Mouse (Mus musculus): ENCODE results near the gene D430019H16Rik. TPM values are rescaled to one million over a fixed set of nuclear protein-coding genes. Genes with fewer than 3 reads are reported as not detected.

D430019H16Rik gene
- 13.5 and 13.8 TPM in 2 replicates for polyA plus RNA-seq (2015; fragmentation: Nextera tagmentation; extraction: Ambion mirVana)

DNA sequence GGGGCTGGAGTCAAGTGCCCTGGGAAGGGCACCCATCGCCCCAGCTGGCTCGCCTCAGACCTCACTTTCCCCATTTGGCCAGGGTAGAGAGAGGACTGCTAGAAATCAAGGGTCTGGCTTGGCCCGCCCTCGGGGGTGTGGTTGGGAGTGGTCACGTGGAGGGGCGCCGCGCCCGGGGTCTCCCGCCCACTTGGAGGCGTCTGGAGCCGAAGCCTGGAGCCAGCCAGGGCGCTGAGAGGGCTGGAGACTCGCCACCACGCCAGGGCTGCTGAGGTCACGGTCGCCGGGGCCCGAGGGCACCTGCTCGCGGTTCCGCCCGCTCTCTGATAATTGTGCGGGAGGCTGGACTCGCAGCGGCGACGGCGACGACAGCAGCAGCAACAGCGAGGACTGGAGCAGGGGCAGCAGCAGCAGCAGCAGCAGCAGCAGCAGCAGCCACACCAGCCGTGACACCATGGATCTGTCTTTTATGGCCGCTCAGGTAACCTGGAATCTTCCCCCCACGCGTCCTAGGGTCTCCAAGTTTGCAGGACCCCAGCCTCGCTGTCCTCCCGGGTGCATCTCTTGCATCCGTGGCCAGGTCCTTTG is at the start of gene D430019H16Rik:
Gene D430019H16Rik, plus strand, starts transcription at position 187 of the 588 bp plus-strand sequence.
- Histone ChIP-seq H3K9me3 (no peaks in the 10 kb centered on the region), H3K27me3 (no peaks in the 10 kb centered on the region), H3K36me3 (no peaks in the 10 kb centered on the region), H3K4me2 (replicated peaks) (peak within 1 kb of the TSS; percentile 61), H3K4me1 (peaks cover 43% of the 10 kb centered on the region), H3K27ac (replicated peaks) (peak within 1 kb of the TSS; percentile 84), H3K9ac (replicated peaks) (peak within 1 kb of the TSS; percentile 93), H3K4me3 (peak within 1 kb of the TSS; percentile 93)
- under 1% methylated on average over 31 of the region's 38 CpGs for WGBS
- peak; percentile 90 for ATAC-seq (replicated peaks)

DNA sequence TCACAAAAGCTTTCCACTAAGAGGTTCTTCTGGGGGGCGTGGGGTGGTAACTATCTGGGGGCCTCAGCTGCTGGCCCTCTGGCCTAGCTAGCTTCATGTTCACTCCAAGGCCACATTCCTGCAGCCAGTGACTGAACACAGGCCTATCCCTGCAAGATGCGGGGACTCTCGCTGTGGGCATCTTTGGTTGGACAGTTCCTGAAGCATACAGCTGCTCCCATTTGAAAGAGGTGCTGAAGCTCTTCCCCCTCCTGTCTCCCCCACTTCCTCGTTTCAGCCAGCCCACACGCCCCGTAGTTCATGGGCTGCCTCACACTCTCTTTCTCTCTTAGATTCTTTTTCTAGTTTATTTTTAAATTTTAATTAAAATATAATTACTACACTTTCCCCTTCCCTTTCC is 47.6 kb upstream of the D430019H16Rik start:
- no peaks in the 10 kb centered on the region for H3K36me3 ChIP-seq
- H3K9me3 ChIP-seq: no peaks in the 10 kb centered on the region
- H3K9ac ChIP-seq (replicated peaks): no peak overlapping the region
- no peaks in the 10 kb centered on the region for H3K4me1 ChIP-seq
- H3K4me2 ChIP-seq (replicated peaks): no peak overlapping the region
- H3K27me3 ChIP-seq: no peaks in the 10 kb centered on the region
- no peak overlapping the region for H3K27ac ChIP-seq (replicated peaks)
- 80% methylated on average over 6 of the region's 6 CpGs for whole genome bisulfite sequencing
- no peak for ATAC-seq (replicated peaks)
- H3K4me3 ChIP-seq: no peak overlapping the region

DNA sequence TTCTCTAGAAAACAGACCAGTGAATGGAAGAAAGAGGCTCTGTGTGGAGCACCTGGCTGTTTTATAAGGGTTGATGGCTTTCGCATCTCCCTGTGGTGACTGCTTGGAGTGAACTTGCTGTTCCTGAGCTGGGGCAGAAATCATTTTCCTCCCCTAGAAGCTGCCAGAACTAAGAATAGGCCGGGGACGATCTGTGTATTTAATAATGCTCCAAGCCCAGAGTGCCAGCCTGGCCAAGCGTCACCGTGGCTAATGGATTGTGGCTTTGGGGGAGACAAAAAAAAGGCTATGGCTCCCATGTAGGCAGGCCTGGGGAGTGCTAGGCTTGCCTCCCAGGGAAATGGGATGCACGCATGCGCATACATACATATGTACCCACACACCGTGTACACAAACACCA is 39.7 kb upstream of the D430019H16Rik start:
- H3K9me3 ChIP-seq: no peaks in the 10 kb centered on the region
- H3K4me3 ChIP-seq: no peak overlapping the region
- no peak overlapping the region for H3K27ac ChIP-seq (replicated peaks)
- no peak overlapping the region for H3K4me2 ChIP-seq (replicated peaks)
- H3K9ac ChIP-seq (replicated peaks): no peak overlapping the region
- H3K27me3 ChIP-seq: no peaks in the 10 kb centered on the region
- 87% methylated on average over 8 of the region's 8 CpGs for WGBS
- no peak for ATAC-seq (replicated peaks)
- H3K4me1 ChIP-seq: no peaks in the 10 kb centered on the region
- no peaks in the 10 kb centered on the region for H3K36me3 ChIP-seq

DNA sequence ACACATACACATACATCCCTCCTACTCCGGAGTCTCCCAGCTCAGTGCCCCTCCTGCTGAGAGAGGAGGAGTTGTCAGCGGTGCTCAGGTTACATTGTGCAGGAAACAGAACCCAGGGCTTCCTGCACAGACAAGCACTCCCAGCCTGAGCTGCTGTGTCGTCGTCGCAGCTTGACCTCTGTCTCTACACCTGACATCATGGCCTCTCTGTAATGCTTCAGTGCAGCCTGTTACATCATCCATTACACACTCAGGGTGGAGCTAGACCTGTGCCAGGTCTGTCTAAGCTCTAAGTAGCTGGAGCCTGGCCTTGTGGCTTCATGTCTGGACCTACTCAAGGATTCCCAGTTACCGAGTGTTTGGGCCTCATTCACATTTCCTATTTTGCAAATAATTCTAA is 33.2 kb upstream of the D430019H16Rik start:
- no peaks in the 10 kb centered on the region for H3K36me3 ChIP-seq
- no peak overlapping the region for H3K27ac ChIP-seq (replicated peaks)
- no peaks in the 10 kb centered on the region for H3K27me3 ChIP-seq
- H3K9ac ChIP-seq (replicated peaks): no peak overlapping the region
- no peaks in the 10 kb centered on the region for H3K9me3 ChIP-seq
- ATAC-seq (replicated peaks): no peak
- H3K4me2 ChIP-seq (replicated peaks): no peak overlapping the region
- H3K4me3 ChIP-seq: no peak overlapping the region
- H3K4me1 ChIP-seq: no peaks in the 10 kb centered on the region
- 51% methylated on average over 6 of the region's 6 CpGs for WGBS

DNA sequence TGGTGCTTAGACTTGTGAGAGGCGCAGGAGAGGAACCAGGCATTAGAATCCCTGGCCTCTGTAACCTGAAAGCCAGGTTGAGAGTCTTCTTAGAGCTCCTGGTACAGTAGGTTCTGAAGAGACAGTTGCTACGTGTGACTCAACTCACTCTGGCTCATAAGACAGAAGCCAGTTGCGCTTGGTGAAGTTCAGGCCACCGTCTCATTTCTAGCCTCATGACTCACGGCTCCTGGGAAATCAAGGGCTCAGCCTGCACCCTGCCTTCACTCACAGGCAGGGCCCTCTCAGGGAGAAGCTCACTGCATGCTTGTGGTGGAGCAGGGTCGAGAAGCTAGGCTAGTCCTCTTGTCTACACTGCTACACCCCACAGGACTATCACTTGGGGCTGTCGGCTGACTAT is 27.1 kb upstream of the D430019H16Rik start:
- 83% methylated on average over 7 of the region's 7 CpGs for WGBS
- Histone ChIP-seq H3K27me3 (no peaks in the 10 kb centered on the region), H3K9me3 (no peaks in the 10 kb centered on the region), H3K4me1 (no peaks in the 10 kb centered on the region), H3K9ac (replicated peaks) (no peak overlapping the region), H3K36me3 (no peaks in the 10 kb centered on the region), H3K4me3 (no peak overlapping the region), H3K27ac (replicated peaks) (no peak overlapping the region), H3K4me2 (replicated peaks) (no peak overlapping the region)
- ATAC-seq (replicated peaks): no peak

DNA sequence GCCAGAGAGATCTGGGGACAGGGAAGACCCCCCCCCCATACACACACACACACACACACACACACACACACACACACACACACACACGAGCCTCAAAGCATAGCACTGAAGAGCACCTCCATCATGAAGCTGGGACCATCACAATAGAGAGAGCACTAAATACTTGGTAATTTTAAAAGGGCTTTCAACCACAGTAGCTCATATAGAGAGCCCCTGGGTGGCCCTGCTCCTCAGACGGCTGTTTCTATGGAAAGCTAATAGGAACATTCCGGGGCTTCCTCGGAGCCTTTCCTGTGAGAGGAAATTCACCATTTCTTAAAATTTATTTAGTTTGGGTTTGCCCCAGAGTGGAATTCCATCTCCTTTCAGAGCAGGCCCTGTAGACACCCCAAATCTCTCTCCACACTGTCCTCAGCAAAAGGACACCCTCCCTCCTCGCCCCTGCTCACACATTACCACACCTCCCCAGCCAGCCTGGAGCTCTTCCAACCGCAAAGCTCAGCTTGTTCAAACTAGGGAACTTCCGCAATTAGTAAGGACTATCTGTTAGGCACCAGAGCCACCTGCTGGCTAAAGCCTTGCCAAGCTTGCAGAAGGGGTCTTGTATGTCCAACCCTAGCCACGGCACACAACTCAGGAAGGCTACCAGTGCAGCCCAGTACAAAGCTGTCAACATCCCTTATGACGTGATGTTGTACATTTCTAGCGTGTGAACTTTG is 26.5 kb upstream of the D430019H16Rik start:
- no peaks in the 10 kb centered on the region for H3K36me3 ChIP-seq
- WGBS: 22% methylated on average over 10 of the region's 10 CpGs
- no peaks in the 10 kb centered on the region for H3K4me1 ChIP-seq
- H3K9me3 ChIP-seq: no peaks in the 10 kb centered on the region
- no peaks in the 10 kb centered on the region for H3K27me3 ChIP-seq
- H3K4me3 ChIP-seq: no peak overlapping the region
- H3K27ac ChIP-seq (replicated peaks): no peak overlapping the region
- peak; percentile 76 for ATAC-seq (replicated peaks)
- H3K9ac ChIP-seq (replicated peaks): no peak overlapping the region
- no peak overlapping the region for H3K4me2 ChIP-seq (replicated peaks)

DNA sequence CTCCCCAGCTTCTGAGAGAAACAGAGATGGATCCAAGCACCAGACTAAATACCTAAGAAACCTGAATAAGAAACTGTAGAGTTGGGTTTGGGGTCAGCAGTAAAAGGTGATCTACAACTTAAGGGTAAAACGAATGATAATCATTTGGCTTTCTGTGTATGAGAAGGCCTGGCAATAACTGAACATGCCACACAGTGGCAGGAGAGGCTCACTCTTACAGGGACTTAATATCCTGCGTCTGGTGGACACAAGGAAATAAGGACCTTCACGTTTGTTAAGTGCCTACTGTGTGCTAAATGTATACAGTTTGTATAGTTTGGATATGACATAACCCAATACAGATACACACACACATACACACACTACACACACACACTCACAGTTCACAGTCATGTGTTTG is 21.8 kb upstream of the D430019H16Rik start:
- no peak overlapping the region for H3K27ac ChIP-seq (replicated peaks)
- ATAC-seq (replicated peaks): no peak
- WGBS: 55% methylated on average over 3 of the region's 3 CpGs
- no peaks in the 10 kb centered on the region for H3K4me1 ChIP-seq
- H3K4me2 ChIP-seq (replicated peaks): no peak overlapping the region
- no peaks in the 10 kb centered on the region for H3K36me3 ChIP-seq
- no peak overlapping the region for H3K9ac ChIP-seq (replicated peaks)
- no peaks in the 10 kb centered on the region for H3K9me3 ChIP-seq
- no peak overlapping the region for H3K4me3 ChIP-seq
- H3K27me3 ChIP-seq: no peaks in the 10 kb centered on the region

DNA sequence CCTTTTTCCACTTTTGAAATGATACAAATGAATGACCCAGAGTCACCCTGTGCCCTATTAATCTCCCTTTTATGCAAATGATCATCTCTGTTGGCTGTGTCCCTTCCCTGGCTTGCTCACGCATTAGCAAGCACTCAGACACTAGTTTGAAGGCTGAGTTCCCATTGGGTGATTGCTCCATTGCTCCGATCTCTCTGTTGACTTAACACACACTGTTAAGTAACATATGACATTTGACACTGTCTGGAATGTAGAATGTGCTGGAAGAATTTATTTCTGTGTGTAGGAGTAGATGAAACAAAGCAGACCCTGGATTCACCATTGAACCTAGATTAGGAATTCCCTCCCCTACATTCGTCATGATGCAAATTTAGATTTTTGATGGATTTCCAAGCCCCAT is 20.8 kb upstream of the D430019H16Rik start:
- Histone ChIP-seq H3K4me3 (no peak overlapping the region), H3K27me3 (no peaks in the 10 kb centered on the region), H3K4me1 (no peaks in the 10 kb centered on the region), H3K9ac (replicated peaks) (no peak overlapping the region), H3K4me2 (replicated peaks) (no peak overlapping the region), H3K27ac (replicated peaks) (no peak overlapping the region), H3K9me3 (no peaks in the 10 kb centered on the region), H3K36me3 (no peaks in the 10 kb centered on the region)
- no peak for ATAC-seq (replicated peaks)
- WGBS: 73% methylated on average over 3 of the region's 3 CpGs

DNA sequence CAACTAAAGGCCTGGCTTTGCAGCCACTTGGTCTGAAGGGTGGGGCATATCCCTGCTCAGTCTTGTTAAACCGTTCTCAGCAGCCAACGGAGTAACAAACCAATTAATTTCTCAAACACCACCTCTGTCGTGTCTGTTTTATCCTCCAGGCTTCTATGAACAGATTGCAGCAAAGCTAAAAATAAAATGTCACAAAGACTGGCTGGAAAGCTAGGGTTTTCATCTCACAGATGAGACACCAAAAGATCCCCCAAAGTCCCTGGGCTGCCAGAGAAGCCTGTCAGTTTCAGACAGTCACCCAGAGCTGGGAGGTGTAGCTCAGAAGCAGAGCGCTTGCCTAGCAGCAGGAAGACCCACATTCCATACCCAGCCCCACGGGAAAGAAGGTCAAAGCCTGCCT is 15.4 kb upstream of the D430019H16Rik start:
- no peak overlapping the region for H3K4me3 ChIP-seq
- H3K4me1 ChIP-seq: no peaks in the 10 kb centered on the region
- no peak for ATAC-seq (replicated peaks)
- H3K9ac ChIP-seq (replicated peaks): no peak overlapping the region
- H3K36me3 ChIP-seq: no peaks in the 10 kb centered on the region
- H3K4me2 ChIP-seq (replicated peaks): no peak overlapping the region
- no peaks in the 10 kb centered on the region for H3K9me3 ChIP-seq
- 0 out of 2 replicates have a peak overlapping the region, but pooled peaks have one; percentile 26 for H3K27ac ChIP-seq (replicated peaks)
- no peaks in the 10 kb centered on the region for H3K27me3 ChIP-seq
- 46% methylated on average over 5 of the region's 5 CpGs for WGBS

DNA sequence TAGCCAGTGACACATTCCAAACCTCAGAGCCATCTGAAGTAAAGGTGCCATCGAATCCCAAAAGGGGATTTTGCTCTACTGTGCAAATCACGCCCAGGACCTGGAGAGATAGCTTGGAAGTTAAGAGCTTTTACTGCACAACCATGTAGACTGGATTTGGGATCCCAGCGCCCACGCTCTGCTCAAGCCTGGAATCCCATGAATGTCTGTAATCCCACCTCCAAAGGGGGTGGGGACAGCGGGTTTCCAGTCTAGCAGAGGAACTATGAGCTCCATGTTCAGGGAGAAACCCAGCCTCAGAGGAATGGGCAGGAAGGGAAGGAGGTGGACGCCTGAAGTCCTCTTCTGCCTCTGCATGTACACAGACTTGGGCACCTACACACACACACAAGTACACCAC is 13.7 kb upstream of the D430019H16Rik start:
- Histone ChIP-seq H3K4me1 (no peaks in the 10 kb centered on the region), H3K9me3 (no peaks in the 10 kb centered on the region), H3K9ac (replicated peaks) (no peak overlapping the region), H3K4me2 (replicated peaks) (no peak overlapping the region), H3K4me3 (no peak overlapping the region), H3K27ac (replicated peaks) (no peak overlapping the region), H3K36me3 (no peaks in the 10 kb centered on the region), H3K27me3 (no peaks in the 10 kb centered on the region)
- ATAC-seq (replicated peaks): no peak
- WGBS: 74% methylated on average over 6 of the region's 6 CpGs

DNA sequence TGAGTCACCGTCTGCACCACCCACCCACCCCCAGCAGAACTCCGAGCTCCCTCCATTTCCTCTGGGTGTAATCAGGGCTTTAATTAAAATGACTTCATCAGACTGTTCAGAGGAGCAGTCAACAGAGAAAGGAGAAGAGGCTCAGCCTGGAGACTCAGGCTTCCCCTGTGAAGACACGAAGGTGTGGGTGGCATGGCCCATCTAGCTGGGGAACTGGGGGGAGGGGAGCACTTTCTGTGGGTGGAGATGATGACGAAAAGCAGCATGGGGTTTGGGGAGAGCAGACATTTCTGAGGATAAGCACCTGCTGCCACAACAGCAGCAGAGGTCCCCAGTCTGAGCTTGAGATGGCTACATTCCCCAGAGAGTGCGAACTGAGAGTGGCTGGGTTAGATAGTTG is 10.1 kb upstream of the D430019H16Rik start:
- Histone ChIP-seq H3K4me2 (replicated peaks) (no peak overlapping the region), H3K27me3 (no peaks in the 10 kb centered on the region), H3K4me1 (no peaks in the 10 kb centered on the region), H3K27ac (replicated peaks) (no peak overlapping the region), H3K9ac (replicated peaks) (no peak overlapping the region), H3K9me3 (no peaks in the 10 kb centered on the region), H3K4me3 (no peak overlapping the region), H3K36me3 (no peaks in the 10 kb centered on the region)
- ATAC-seq (replicated peaks): no peak
- 75% methylated on average over 5 of the region's 5 CpGs for WGBS

DNA sequence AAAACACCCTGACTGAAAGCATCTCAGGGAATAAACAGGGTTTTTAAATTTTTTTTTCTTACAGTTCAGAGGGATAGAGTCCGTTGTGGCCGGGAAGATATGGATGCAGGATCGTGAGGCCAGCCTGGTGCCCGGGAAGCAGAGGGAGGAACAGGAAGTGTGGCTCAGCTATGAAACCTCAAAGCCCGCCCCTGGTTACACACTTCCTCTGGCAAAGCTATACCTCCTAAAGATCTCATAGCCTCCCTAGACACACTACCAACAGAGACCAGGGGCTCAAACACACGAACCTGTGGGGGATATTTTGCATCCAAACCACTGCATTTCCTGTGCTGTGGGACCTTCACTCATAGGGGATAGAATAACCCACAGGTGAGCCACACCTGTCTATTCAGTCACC is 7.9 kb upstream of the D430019H16Rik start:
- Histone ChIP-seq H3K9ac (replicated peaks) (no peak overlapping the region), H3K27ac (replicated peaks) (no peak overlapping the region), H3K27me3 (no peaks in the 10 kb centered on the region), H3K36me3 (no peaks in the 10 kb centered on the region), H3K9me3 (no peaks in the 10 kb centered on the region), H3K4me2 (replicated peaks) (no peak overlapping the region), H3K4me1 (no peaks in the 10 kb centered on the region), H3K4me3 (no peak overlapping the region)
- no peak for ATAC-seq (replicated peaks)
- WGBS: 83% methylated on average over 6 of the region's 6 CpGs

DNA sequence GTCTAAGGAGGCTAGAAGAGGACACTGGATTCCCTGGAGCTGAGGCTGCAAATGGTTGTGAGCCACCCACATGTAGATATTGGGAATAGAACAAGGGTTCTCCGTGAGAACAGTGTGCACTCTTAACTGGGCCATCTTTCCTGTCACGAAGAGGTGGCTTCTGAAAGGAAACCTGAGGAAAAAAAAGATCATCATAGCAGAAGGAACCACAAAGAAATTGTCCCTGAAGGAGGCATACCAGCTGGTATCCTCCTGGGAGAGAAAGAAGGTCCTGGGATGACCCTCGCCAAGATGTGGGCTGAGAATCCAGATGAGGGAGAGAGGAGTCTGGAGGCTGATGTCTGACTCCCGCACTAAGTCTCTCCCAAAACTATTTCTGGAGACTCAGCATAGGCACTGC is 4.4 kb upstream of the D430019H16Rik start:
- no peaks in the 10 kb centered on the region for H3K9me3 ChIP-seq

More for the DNA sequence above, 4.4 kb upstream of the D430019H16Rik start:
- Histone ChIP-seq H3K9ac (replicated peaks) (no peak overlapping the region), H3K27me3 (no peaks in the 10 kb centered on the region), H3K4me1 (peaks cover 6% of the 10 kb centered on the region), H3K4me3 (no peak overlapping the region), H3K36me3 (no peaks in the 10 kb centered on the region), H3K4me2 (replicated peaks) (no peak overlapping the region), H3K27ac (replicated peaks) (no peak overlapping the region)
- WGBS: 85% methylated on average over 4 of the region's 4 CpGs
- no peak for ATAC-seq (replicated peaks)

Measured in forebrain, embryonic 15.5 days (tissue).